Mouse (Mus musculus) cortical plate, adult 2 months (tissue): ENCODE measurements around the gene Abca5. TPM values are rescaled to one million over a fixed set of nuclear protein-coding genes. Genes with fewer than 3 reads are reported as not detected.

Source experiments
- H3K27ac ChIP-seq: fragments of 200-500 bp; 2 replicates; pipeline ENCODE4 v1.5.1; 2012; ENCODE audit warnings: low read length, control low read depth, inconsistent platforms; ENCODE audit not compliant: insufficient read depth
- H3K4me1 ChIP-seq: fragments of 200-500 bp; 2 replicates; pipeline ENCODE4 v1.6.1; 2011; ENCODE audit warnings: low read length; ENCODE audit not compliant: control insufficient read depth, insufficient read depth
- H3K4me3 ChIP-seq: fragments of 200-500 bp; 2 replicates; pipeline ENCODE4 v1.5.1; 2011; ENCODE audit warnings: mild to moderate bottlenecking, low read length, control low read depth; ENCODE audit not compliant: insufficient read depth
- CTCF ChIP-seq: fragments of 200-500 bp; IDR thresholded peaks from 2 replicates; pipeline ENCODE4 v1.5.1; 2011; ENCODE audit warnings: mild to moderate bottlenecking, control low read depth, low read length; ENCODE audit not compliant: insufficient read depth; ENCODE audit errors: extremely low read depth
- POLR2A ChIP-seq: fragments of 200-500 bp; IDR thresholded peaks from 2 replicates; pipeline ENCODE4 v1.6.1; 2011; ENCODE audit warnings: mild to moderate bottlenecking, low read length, control low read depth; ENCODE audit not compliant: insufficient read depth; ENCODE audit errors: extremely low read depth
- polyA plus RNA-seq: library from polyadenylated mRNA; depleted of rRNA; stranded (reverse); fragments of >200 nt; gene quantifications from 2 replicates; pipeline ENCODE4 v1.2.3, GENCODE M21; 2012; rRNA removed

Abca5 gene
- polyA plus RNA-seq: 12.7 TPM in 2 replicates

DNA sequence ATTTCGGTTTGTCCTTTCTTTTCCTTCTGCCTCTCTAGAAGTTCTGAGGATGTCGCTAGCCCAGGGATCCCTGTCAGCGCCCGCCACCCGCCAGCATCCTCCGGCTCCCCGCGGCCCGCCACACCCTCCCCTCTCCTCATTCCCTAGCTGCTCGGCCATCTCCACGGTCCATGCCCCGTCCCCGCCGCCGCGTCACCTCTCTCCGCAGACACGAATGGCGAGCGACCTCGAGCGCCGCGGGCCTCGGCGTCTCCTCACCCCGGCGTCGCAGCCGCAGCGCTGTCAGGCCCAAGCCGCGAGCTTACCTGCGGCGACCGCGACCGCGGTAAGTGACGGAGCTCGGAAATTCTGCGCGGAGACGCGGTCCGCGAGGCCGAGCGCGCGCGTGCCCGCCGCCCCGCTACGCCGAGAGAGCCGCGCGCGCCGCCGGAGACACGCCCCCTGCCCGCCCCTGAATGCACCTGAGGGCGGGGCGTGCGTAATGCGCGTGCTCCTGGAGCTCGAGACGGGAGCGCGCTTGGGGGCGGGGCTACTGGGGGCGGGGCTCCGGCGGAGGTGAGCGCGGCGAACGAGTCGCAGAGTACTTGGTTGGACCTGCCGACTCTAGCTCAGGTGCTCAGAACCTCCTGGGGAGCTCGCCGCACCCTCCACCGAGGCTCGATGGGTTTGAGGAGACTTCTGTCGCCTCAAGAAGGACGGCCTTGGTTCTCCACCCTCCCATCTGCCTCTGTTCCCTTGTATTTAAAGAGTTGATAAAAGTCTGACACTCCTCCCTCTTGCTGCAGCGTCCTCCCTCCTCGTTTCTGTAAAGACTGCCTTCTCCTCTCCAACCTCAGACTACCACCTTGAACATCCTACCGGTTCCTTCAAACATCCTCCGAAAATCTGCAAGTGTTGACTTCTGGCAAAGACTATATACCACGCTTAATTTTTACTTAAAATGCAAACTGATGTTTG is at the start of gene Abca5:
Abca5 (minus strand) TSS at position 428 of the 957 bp plus-strand sequence.
- TF ChIP-seq CTCF: no peak
- peak; percentile 77; the same call in 1 of the 2 replicates for TF ChIP-seq POLR2A
- H3K4me3 ChIP-seq: peak within 1 kb of the TSS; percentile 61
- peak within 1 kb of the TSS; percentile 62; the same call in 1 of the 2 replicates for H3K27ac ChIP-seq
- 0 out of 2 replicates have a peak, but pooled peaks cover 1% of the 10 kb centered on the region for H3K4me1 ChIP-seq

DNA sequence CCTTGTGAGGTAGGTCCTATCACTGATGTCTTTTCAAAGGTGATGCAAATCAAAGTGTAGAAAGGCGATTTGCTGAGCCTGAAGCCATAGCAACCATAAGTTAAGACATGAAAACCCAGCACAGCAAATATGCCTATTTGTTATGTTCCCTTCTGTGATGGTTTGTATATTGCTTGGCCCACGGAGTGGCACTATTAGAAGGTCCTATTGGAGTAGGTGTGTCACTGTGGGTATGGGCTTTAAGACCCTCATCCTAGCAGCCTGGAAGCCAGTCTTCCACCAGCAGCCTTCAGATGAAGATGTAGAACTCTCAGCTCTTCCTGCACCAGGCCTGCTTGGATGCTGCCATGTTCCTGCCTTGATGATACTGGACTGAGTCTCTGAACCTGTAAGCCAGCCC is 48.0 kb upstream of the Abca5 start:
- Histone ChIP-seq H3K4me1 (no peaks in the 10 kb centered on the region), H3K4me3 (no peak overlapping the region), H3K27ac (no peak overlapping the region)
- no peak for TF ChIP-seq CTCF
- no peak for TF ChIP-seq POLR2A

DNA sequence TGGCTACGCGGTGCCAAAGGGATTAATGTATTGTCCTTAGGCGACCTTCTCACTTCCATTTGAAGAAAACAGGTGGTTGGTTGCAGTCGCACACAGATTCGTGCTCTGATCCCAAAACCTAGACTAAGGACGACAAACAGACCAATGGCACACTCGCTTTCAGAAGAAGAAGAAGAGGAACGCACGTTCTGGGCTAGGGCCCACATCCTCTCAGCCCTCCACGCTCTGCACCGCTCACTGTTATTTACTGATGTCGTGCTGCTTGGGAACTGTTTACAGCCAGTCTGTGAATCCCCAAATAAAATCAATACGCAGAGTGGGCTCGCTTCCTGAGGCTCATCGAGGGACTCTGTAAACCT is 42.8 kb upstream of the Abca5 start:
- TF ChIP-seq CTCF (no peak), POLR2A (no peak)
- H3K4me1 ChIP-seq: 0 out of 2 replicates have a peak, but pooled peaks cover 3% of the 10 kb centered on the region
- H3K4me3 ChIP-seq: peak overlapping the region; percentile 9; the same call in 1 of the 2 replicates
- no peak overlapping the region for H3K27ac ChIP-seq

DNA sequence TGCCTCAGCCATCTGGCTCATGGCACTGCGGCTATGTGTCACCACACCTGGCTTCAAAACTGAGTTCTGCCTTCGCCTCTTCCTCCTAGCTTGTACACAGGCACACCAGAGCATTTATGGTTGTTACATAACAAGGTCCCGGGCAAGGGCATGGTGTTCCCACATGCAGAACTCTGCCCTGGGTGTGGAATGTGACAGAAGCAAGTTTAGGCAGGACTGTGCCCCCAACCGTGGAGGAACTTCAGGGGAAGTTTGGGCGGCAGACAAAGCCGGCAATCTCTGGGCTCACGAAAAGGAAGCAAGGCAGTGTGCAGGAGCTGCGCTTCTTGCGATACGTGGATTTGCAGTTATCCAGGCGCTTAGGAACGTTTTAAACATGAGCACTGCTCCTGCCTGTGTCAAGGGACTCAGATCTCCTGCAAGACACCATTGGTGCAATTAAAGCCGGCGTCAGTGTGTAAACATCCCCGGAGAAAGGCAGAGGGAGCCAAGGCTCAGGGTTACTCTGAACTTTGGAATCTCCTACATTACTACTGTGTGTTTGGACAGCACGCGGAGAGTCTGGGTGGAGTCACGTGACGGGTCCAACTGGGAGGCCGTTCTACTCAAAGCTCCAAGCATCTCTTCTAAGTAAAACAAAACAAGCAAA is 42.3 kb upstream of the Abca5 start:
- H3K4me1 ChIP-seq: 0 out of 2 replicates have a peak, but pooled peaks cover 3% of the 10 kb centered on the region
- H3K27ac ChIP-seq: no peak overlapping the region
- H3K4me3 ChIP-seq: peak overlapping the region; percentile 9
- TF ChIP-seq CTCF (0 out of 2 replicates have a peak, but pooled peaks have one; percentile 16), POLR2A (no peak)

DNA sequence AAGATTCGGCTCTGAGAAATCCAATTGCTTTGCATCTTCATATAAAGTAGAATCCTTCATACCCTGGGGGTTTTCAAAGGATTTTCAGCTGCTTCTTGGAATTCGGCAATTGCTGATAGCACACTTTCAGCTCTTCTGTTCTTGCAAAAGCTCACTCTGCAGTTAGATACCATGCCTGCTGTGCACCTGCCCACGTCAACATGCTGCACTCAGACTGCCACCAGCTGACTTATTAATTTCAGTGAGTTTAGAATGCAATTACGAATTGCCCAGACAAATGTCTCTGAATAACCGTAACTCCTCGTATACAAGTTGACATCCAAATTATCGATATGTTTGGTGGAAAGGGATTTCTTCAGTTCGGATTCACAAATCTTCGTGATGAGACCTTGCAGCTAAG is 36.5 kb upstream of the Abca5 start:
- Histone ChIP-seq H3K4me3 (no peak overlapping the region), H3K4me1 (no peaks in the 10 kb centered on the region), H3K27ac (no peak overlapping the region)
- TF ChIP-seq CTCF: no peak
- TF ChIP-seq POLR2A: no peak

DNA sequence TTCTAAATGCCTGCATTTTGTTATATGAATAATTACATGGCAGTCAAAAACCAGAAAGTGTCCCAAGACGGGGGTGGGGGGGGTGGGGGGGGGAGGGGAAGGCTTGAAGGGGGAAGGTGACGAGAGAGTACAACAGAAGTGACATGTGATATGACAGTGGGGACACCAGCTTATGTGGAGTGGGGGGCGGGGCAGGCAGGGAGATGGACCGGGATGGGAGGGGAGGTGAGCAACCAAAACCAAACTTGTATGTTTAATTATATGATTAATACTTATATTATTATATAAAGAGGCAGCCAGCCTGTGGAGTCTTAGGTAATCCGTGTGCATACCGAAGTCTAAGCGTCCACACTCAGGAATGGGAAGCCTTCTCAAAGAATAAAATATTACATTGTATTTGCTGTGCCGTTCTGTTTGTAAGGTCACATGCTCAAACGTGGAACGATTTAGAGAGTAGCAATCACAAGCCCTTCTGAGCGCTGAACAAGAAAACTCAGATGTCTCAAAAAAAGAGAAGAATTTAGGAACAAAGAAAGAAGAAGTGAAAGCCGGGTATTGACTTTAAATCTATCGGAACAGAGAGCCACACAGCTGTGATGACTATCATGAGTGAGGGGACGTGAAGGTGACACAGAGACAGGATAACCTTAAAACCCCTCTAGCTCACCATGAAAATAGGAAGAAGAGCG is 34.9 kb upstream of the Abca5 start:
- Histone ChIP-seq H3K4me3 (no peak overlapping the region), H3K4me1 (no peaks in the 10 kb centered on the region), H3K27ac (no peak overlapping the region)
- TF ChIP-seq CTCF: no peak
- TF ChIP-seq POLR2A: no peak

DNA sequence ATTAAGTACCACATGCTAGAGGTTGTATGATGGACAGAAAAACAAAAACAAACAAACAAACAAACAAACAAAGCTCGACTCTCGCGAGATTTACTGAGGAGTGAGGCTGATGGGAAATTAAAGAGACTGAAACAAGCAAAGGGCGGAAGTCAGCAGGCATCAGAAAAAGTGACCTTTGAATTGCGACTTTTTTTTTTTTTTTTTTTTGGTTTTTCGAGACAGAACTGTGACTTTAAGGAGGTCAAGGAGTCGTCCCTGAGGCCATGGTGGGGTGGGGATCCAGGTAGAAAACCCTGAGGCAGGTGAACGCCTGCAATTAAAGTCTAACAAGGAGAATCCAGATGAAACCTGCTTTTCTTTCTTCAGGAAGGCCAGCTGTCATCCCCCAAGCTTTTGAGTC is 34.3 kb upstream of the Abca5 start:
- TF ChIP-seq CTCF (no peak), POLR2A (no peak)
- Histone ChIP-seq H3K27ac (no peak overlapping the region), H3K4me1 (no peaks in the 10 kb centered on the region), H3K4me3 (no peak overlapping the region)

DNA sequence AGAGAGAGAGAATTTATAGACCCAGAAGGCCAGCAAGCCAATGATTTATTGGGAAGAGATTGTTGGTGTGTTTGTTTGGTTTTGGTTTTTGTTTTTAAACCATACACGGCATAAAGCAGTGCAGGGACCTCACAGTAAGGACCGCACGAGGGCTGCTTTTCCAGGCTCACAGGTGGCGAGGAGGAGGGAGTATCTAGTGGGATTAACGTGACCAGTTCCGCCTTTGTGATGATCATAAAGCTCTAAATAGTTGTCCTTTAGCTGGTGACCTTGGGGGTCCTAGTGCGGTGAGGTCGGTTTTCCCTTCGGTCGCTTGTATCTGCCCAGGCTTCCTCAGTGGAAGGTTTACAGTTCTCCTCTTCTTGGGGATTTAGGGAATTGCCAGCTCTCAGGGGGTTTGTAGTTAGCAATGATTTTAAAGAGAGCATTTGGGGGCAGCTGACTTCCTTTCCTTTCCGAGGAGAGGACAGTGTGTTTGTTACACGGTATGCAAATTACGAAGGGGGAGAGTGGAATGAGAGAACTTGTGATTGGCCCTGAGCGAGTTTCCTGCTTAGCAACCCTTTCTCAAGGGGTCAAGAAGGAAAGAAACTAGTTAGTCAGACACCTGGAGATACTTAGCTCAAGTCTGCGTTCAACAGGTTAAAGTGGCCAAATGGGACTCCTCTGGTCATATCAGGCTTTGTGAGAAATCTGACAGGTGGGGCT is 31.9 kb upstream of the Abca5 start:
- Histone ChIP-seq H3K4me1 (no peaks in the 10 kb centered on the region), H3K4me3 (no peak overlapping the region), H3K27ac (no peak overlapping the region)
- TF ChIP-seq CTCF (no peak), POLR2A (no peak)

DNA sequence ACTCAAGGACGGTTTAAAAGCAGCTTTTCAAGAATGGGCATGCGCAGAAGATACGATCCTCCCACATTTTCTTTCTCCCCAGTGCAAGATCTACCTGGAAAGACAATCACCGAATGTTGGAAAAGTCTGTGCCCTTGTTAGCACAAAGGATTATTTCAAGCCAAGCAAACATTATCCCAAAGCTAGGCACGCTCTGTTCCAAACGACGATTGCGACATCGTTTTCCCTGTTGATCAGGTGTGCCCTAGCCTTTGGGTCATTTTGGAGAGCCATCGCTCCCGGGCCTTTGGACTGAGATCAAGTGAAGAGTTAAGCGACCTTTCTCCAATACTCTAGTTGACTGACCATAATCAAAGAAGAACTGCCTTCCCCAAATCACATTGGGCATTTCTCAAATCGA is 30.1 kb upstream of the Abca5 start:
- Histone ChIP-seq H3K4me1 (no peaks in the 10 kb centered on the region), H3K4me3 (no peak overlapping the region), H3K27ac (no peak overlapping the region)
- TF ChIP-seq POLR2A: no peak
- no peak for TF ChIP-seq CTCF
